Mouse (Mus musculus) gonadal fat pad, adult 2 months (tissue): Measurements from ENCODE around the gene Pkd1l3. TPM values are rescaled to one million over a fixed set of nuclear protein-coding genes. Genes with fewer than 3 reads are reported as not detected.

ENCODE experiments used
- DNase-seq: peaks from one replicate; pipeline ENCODE4 v3.0.0-alpha.2; 2012; ENCODE audit warnings: low read depth
- polyA plus RNA-seq: library from polyadenylated mRNA; depleted of rRNA; stranded (reverse); fragments of >200 nt; gene quantifications from 2 replicates; pipeline ENCODE4 v1.2.3, GENCODE M21; 2012; rRNA removed

Gene Pkd1l3
- polyA plus RNA-seq, 1 experiment: 0.26 TPM

- no peak for DNase-seq
Observed at GRCm38 (mm10) chr8:109704565-109705319, 90.4 kb downstream of the Pkd1l3 start.

GRCm38 (mm10) chr8:109705320-109706075 is 91.2 kb downstream of the Pkd1l3 start, which contains the start of gene Zfp821:
Zfp821 (plus strand) TSS chr8:109705546.
- DNase-seq: no peak

- no peak for DNase-seq
Observed at GRCm38 (mm10) chr8:109706076-109706873, 92.0 kb downstream of the Pkd1l3 start.

GRCm38 (mm10) chr8:109706874-109707237 is 92.5 kb downstream of the Pkd1l3 start:
- no peak for DNase-seq

GRCm38 (mm10) chr8:109707921-109708320 is 93.6 kb downstream of the Pkd1l3 start:
- DNase-seq: no peak

GRCm38 (mm10) chr8:109712521-109712920 is 98.2 kb downstream of the Pkd1l3 start:
- no peak for DNase-seq

GRCm38 (mm10) chr8:109714961-109715360 is 100.6 kb downstream of the Pkd1l3 start:
- DNase-seq: no peak

Other genes with a start within 250 kb of the Pkd1l3 start
- 0.36 and 0.76 TPM in 2 replicates for gene Pmfbp1, start 120.5 kb upstream of the Pkd1l3 start, polyA plus RNA-seq
- gene Dhx38, start 48.7 kb upstream of the Pkd1l3 start, polyA plus RNA-seq: 14.0 and 16.7 TPM in 2 replicates
- gene Txnl4b, start 48.6 kb upstream of the Pkd1l3 start, polyA plus RNA-seq: 7.0 and 8.0 TPM in 2 replicates
- gene Hp, start 35.3 kb upstream of the Pkd1l3 start, polyA plus RNA-seq: 1,443 and 2,456 TPM in 2 replicates
- 26.9 and 28.9 TPM in 2 replicates for gene Dhodh, start 5.8 kb upstream of the Pkd1l3 start, polyA plus RNA-seq
- 53.2 and 58.4 TPM in 2 replicates for gene Ist1, start 78.7 kb downstream of the Pkd1l3 start, polyA plus RNA-seq
- 8.2 and 8.4 TPM in 2 replicates for gene Zfp821, start 91.0 kb downstream of the Pkd1l3 start, polyA plus RNA-seq
- gene Atxn1l, start 123.2 kb downstream of the Pkd1l3 start, polyA plus RNA-seq: 14.4 and 15.2 TPM in 2 replicates
- gene Ap1g1, start 164.0 kb downstream of the Pkd1l3 start, polyA plus RNA-seq: 44.1 and 44.8 TPM in 2 replicates